Mouse (Mus musculus) G1E (cell line): ENCODE measurements around the gene Top1.

Experiments used
- CTCF ChIP-seq: IDR thresholded peaks from 2 replicates; pipeline ENCODE4 v1.5.1; 2012; ENCODE audit warnings: low read depth, low read length, inconsistent platforms, mixed read lengths
- GATA1 ChIP-seq: IDR thresholded peaks from 2 replicates; pipeline ENCODE4 v1.6.1; 2012; ENCODE audit warnings: borderline replicate concordance, low read length, inconsistent platforms, mixed read lengths
- POLR2AphosphoS5 ChIP-seq: IDR thresholded peaks from 2 replicates; pipeline ENCODE4 v1.6.1; 2012; ENCODE audit warnings: low read depth, low read length, inconsistent platforms; ENCODE audit not compliant: insufficient replicate concordance

- TF ChIP-seq CTCF, result no peak
- no peak for TF ChIP-seq GATA1
- TF ChIP-seq POLR2AphosphoS5, result no peak
Measured at GRCm38 (mm10) chr2:160619831-160620230, 25.9 kb upstream of the Top1 start.
